Mouse (Mus musculus) heart, embryonic 11.5 days (tissue): ENCODE results near the gene Car1. TPM values are rescaled to one million over a fixed set of nuclear protein-coding genes. Genes with fewer than 3 reads are reported as not detected.
"Not testable (repeated sequence)": the region's sequence is repeated elsewhere in the genome, so short reads cannot be mapped to it uniquely, and the experiment has no call there.

Experiments
- ATAC-seq: fragments of 200-750 bp; cut with Nextera tagmentation; replicated peaks from 2 replicates; pipeline ENCODE4 v1.8.0; 2017; ENCODE audit warnings: moderate library complexity; ENCODE audit not compliant: insufficient number of reproducible peaks, low FRiP score, low TSS enrichment
- H3K27ac ChIP-seq: fragments of 300-500 bp; sonication (generic); 2 replicates; pipeline ENCODE4 v1.5.1; 2014; ENCODE audit warnings: mild to moderate bottlenecking, low read depth, low read length
- H3K27me3 ChIP-seq: fragments of 300-500 bp; sonication (generic); 2 replicates; pipeline ENCODE4 v1.6.1; 2014; ENCODE audit warnings: mild to moderate bottlenecking, low read length, mixed read lengths; ENCODE audit not compliant: control insufficient read depth, insufficient read depth
- H3K36me3 ChIP-seq: fragments of 300-500 bp; sonication (generic); 2 replicates; pipeline ENCODE4 v1.6.1; 2014; ENCODE audit warnings: mild to moderate bottlenecking, low read length, moderate library complexity, mixed read lengths; ENCODE audit not compliant: control insufficient read depth, insufficient read depth
- H3K4me1 ChIP-seq: fragments of 300-500 bp; sonication (generic); 2 replicates; pipeline ENCODE4 v1.6.1; 2014; ENCODE audit warnings: low read length; ENCODE audit not compliant: control insufficient read depth, insufficient read depth
- H3K4me2 ChIP-seq: fragments of 300-500 bp; sonication (generic); 2 replicates; pipeline ENCODE4 v1.6.1; 2014; ENCODE audit warnings: mild to moderate bottlenecking, moderate library complexity
- H3K4me3 ChIP-seq: fragments of 300-500 bp; sonication (generic); 2 replicates; pipeline ENCODE4 v1.5.1; 2014; ENCODE audit warnings: low read depth, low read length
- H3K9ac ChIP-seq: fragments of 300-500 bp; sonication (generic); 2 replicates; pipeline ENCODE4 v1.6.1; 2014; ENCODE audit warnings: mild to moderate bottlenecking, low read depth, low read length, moderate library complexity
- H3K9me3 ChIP-seq: fragments of 300-500 bp; sonication (generic); replicated peaks from 2 replicates; pipeline ENCODE4 v1.6.1; 2016; ENCODE audit warnings: low read length; ENCODE audit not compliant: control insufficient read depth
- WGBS: fragments of 180-500 bp; shearing (Covaris S2); extraction: QIAGEN DNeasy Blood & Tissue Kit; methylation state at CpG from one replicate; pipeline ENCODE4 v1.1.7; 2014; ENCODE audit not compliant: insufficient replicate concordance; 5-methylcytosine and 5-hydroxymethylcytosine counted together
- polyA plus RNA-seq: library from polyadenylated mRNA; unstranded; fragments of >200 nt; fragmentation: Nextera tagmentation; extraction: Ambion mirVana; gene quantifications from 2 replicates; pipeline ENCODE4 v1.2.1, GENCODE M21; 2014

Gene Car1
- polyA plus RNA-seq, 1 experiment from 2014 or later, result 1.3 TPM

GRCm38 (mm10) chr3:14828896-14829295, 20.7 kb upstream of the Car1 start:
- Histone ChIP-seq H3K9ac (no peak overlapping the region), H3K27me3 (no peaks in the 10 kb centered on the region), H3K9me3 (no peaks in the 10 kb centered on the region), H3K4me2 (no peak overlapping the region), H3K4me1 (no peaks in the 10 kb centered on the region), H3K36me3 (no peaks in the 10 kb centered on the region), H3K27ac (no peak overlapping the region), H3K4me3 (no peak overlapping the region)
- no peak for ATAC-seq

GRCm38 (mm10) chr3:14819844-14820504, 11.8 kb upstream of the Car1 start:
- Histone ChIP-seq H3K9ac (no peak overlapping the region), H3K4me1 (no peaks in the 10 kb centered on the region), H3K9me3 (no peaks in the 10 kb centered on the region), H3K27me3 (no peaks in the 10 kb centered on the region), H3K4me2 (no peak overlapping the region), H3K27ac (no peak overlapping the region), H3K36me3 (no peaks in the 10 kb centered on the region), H3K4me3 (no peak overlapping the region)
- WGBS, result 57% methylated on average over 1 of the region's 1 CpGs
- ATAC-seq, result no peak

GRCm38 (mm10) chr3:14815396-14815795, 7.2 kb upstream of the Car1 start:
- not testable (repeated sequence) for ATAC-seq, H3K27me3 ChIP-seq, H3K9me3 ChIP-seq, H3K36me3 ChIP-seq, H3K9ac ChIP-seq, H3K27ac ChIP-seq, H3K4me2 ChIP-seq, H3K4me1 ChIP-seq, H3K4me3 ChIP-seq
- 28% methylated on average over 1 of the region's 1 CpGs for WGBS

- Histone ChIP-seq H3K36me3 (no peaks in the 10 kb centered on the region), H3K9me3 (no peaks in the 10 kb centered on the region), H3K27me3 (no peaks in the 10 kb centered on the region), H3K4me1 (no peaks in the 10 kb centered on the region), H3K4me3 (no peak overlapping the region), H3K9ac (no peak overlapping the region), H3K27ac (no peak overlapping the region), H3K4me2 (no peak overlapping the region)
- ATAC-seq, result no peak
Observed at GRCm38 (mm10) chr3:14806702-14807101, 1.5 kb downstream of the Car1 start.

GRCm38 (mm10) chr3:14805962-14806361, 2.2 kb downstream of the Car1 start:
- no peak overlapping the region for H3K9ac ChIP-seq
- no peak overlapping the region for H3K4me2 ChIP-seq
- H3K27me3 ChIP-seq, result no peaks in the 10 kb centered on the region
- no peak for ATAC-seq
- H3K36me3 ChIP-seq, result no peaks in the 10 kb centered on the region
- H3K4me1 ChIP-seq, result no peaks in the 10 kb centered on the region
- H3K4me3 ChIP-seq, result no peak overlapping the region
- H3K9me3 ChIP-seq, result no peaks in the 10 kb centered on the region
- no peak overlapping the region for H3K27ac ChIP-seq
- 75% methylated on average over 3 of the region's 3 CpGs for WGBS

GRCm38 (mm10) chr3:14804906-14805305, 3.3 kb downstream of the Car1 start:
- no peak overlapping the region for H3K27ac ChIP-seq
- ATAC-seq, result no peak
- H3K4me1 ChIP-seq, result no peaks in the 10 kb centered on the region
- H3K4me2 ChIP-seq, result no peak overlapping the region
- H3K36me3 ChIP-seq, result no peaks in the 10 kb centered on the region
- H3K9me3 ChIP-seq, result no peaks in the 10 kb centered on the region
- no peak overlapping the region for H3K4me3 ChIP-seq
- no peak overlapping the region for H3K9ac ChIP-seq
- 81% methylated on average over 6 of the region's 6 CpGs for WGBS
- H3K27me3 ChIP-seq, result no peaks in the 10 kb centered on the region

GRCm38 (mm10) chr3:14797069-14797468, 11.1 kb downstream of the Car1 start:
- 72% methylated on average over 3 of the region's 3 CpGs for WGBS
- no peaks in the 10 kb centered on the region for H3K9me3 ChIP-seq
- no peak overlapping the region for H3K4me2 ChIP-seq
- H3K4me1 ChIP-seq, result no peaks in the 10 kb centered on the region
- no peak overlapping the region for H3K27ac ChIP-seq
- no peak for ATAC-seq
- H3K27me3 ChIP-seq, result no peaks in the 10 kb centered on the region
- no peak overlapping the region for H3K4me3 ChIP-seq
- H3K36me3 ChIP-seq, result no peaks in the 10 kb centered on the region
- H3K9ac ChIP-seq, result no peak overlapping the region

- H3K9ac ChIP-seq, result no peak overlapping the region
- ATAC-seq, result no peak
- no peak overlapping the region for H3K27ac ChIP-seq
- no peaks in the 10 kb centered on the region for H3K36me3 ChIP-seq
- H3K27me3 ChIP-seq, result no peaks in the 10 kb centered on the region
- no peaks in the 10 kb centered on the region for H3K9me3 ChIP-seq
- 83% methylated on average over 4 of the region's 4 CpGs for WGBS
- no peaks in the 10 kb centered on the region for H3K4me1 ChIP-seq
- H3K4me3 ChIP-seq, result no peak overlapping the region
- no peak overlapping the region for H3K4me2 ChIP-seq
Observed at GRCm38 (mm10) chr3:14795292-14796020, 12.7 kb downstream of the Car1 start.

GRCm38 (mm10) chr3:14792032-14792431, 16.1 kb downstream of the Car1 start:
- Histone ChIP-seq H3K9me3 (no peaks in the 10 kb centered on the region), H3K27me3 (no peaks in the 10 kb centered on the region), H3K9ac (no peak overlapping the region), H3K36me3 (no peaks in the 10 kb centered on the region), H3K27ac (no peak overlapping the region), H3K4me2 (no peak overlapping the region), H3K4me3 (no peak overlapping the region), H3K4me1 (no peaks in the 10 kb centered on the region)
- no peak for ATAC-seq
